Mouse (Mus musculus) MEL (cell line): ENCODE measurements around the gene Pigm. TPM values are rescaled to one million over a fixed set of nuclear protein-coding genes. Genes with fewer than 3 reads are reported as not detected.

Source experiments
- DNase-seq: peaks from one replicate; pipeline ENCODE4 v3.0.0; 2011; ENCODE audit warnings: low read depth, low spot score
- H3K27ac ChIP-seq: 2 replicates; pipeline ENCODE4 v1.5.1; 2012; ENCODE audit warnings: low read depth, mild to moderate bottlenecking, control low read depth, low read length, moderate library complexity; ENCODE audit not compliant: control insufficient read depth
- H3K27me3 ChIP-seq, 2 experiments: fragments of 150-350 bp in 1 of 2; sonication (generic) in 1 of 2; 2 replicates each; pipeline ENCODE4 v1.6.1; 2012; ENCODE audit warnings: low read length in 2 of 2, mild to moderate bottlenecking in 2 of 2, improper control_type of control experiment in 1 of 2, moderate library complexity in 1 of 2; ENCODE audit not compliant: insufficient read depth in 2 of 2, control insufficient read depth in 1 of 2
- H3K36me3 ChIP-seq, 2 experiments: 2 replicates each; pipeline ENCODE4 v1.6.1; 2012 to 2014; ENCODE audit warnings: low read length in 2 of 2, improper control_type of control experiment in 1 of 2, inconsistent platforms in 1 of 2, mild to moderate bottlenecking in 1 of 2; ENCODE audit not compliant: insufficient read depth in 2 of 2, control insufficient read depth in 1 of 2
- H3K4me1 ChIP-seq, 2 experiments: fragments of 150-350 bp in 1 of 2; sonication (generic) in 1 of 2; 2 replicates each; pipeline ENCODE4 v1.6.1; 2012; ENCODE audit warnings: low read length in 2 of 2, improper control_type of control experiment in 1 of 2, mild to moderate bottlenecking in 1 of 2; ENCODE audit not compliant: insufficient read depth in 2 of 2, control insufficient read depth in 1 of 2
- H3K4me3 ChIP-seq, 2 experiments: fragments of 150-350 bp in 1 of 2; sonication (generic) in 1 of 2; 2 replicates each; pipeline ENCODE4 v1.5.1; 2012; ENCODE audit warnings: low read depth in 2 of 2, low read length in 2 of 2, mild to moderate bottlenecking in 2 of 2, moderate library complexity in 2 of 2, control low read depth in 1 of 2, improper control_type of control experiment in 1 of 2; ENCODE audit not compliant: control insufficient read depth in 1 of 2, insufficient read depth in 1 of 2
- H3K79me2 ChIP-seq: 2 replicates; pipeline ENCODE4 v1.6.1; 2012; ENCODE audit warnings: mild to moderate bottlenecking, low read length, moderate library complexity; ENCODE audit not compliant: control insufficient read depth, poor library complexity, insufficient read depth
- H3K9ac ChIP-seq: 2 replicates; pipeline ENCODE4 v1.6.1; 2012; ENCODE audit warnings: low read depth, mild to moderate bottlenecking, control low read depth, low read length, moderate library complexity; ENCODE audit not compliant: control insufficient read depth, poor library complexity, severe bottlenecking
- H3K9me3 ChIP-seq: fragments of 150-350 bp; sonication (generic); replicated peaks from 2 replicates; pipeline ENCODE4 v1.6.1; 2012; ENCODE audit warnings: mild to moderate bottlenecking, low read length, improper control_type of control experiment, moderate library complexity; ENCODE audit not compliant: insufficient read depth
- BHLHE40 ChIP-seq: IDR thresholded peaks from 2 replicates; pipeline ENCODE4 v1.6.1; 2012; ENCODE audit warnings: low read depth, mild to moderate bottlenecking, inconsistent platforms, low read length, improper control_type of control experiment, borderline replicate concordance
- CHD1 ChIP-seq: IDR thresholded peaks from 2 replicates; pipeline ENCODE4 v1.6.1; 2012; ENCODE audit warnings: low read depth, mild to moderate bottlenecking, inconsistent platforms, low read length, improper control_type of control experiment
- E2F4 ChIP-seq: IDR thresholded peaks from 2 replicates; pipeline ENCODE4 v1.6.1; 2011; ENCODE audit warnings: low read depth, low read length, improper control_type of control experiment, borderline replicate concordance
- ELF1 ChIP-seq: IDR thresholded peaks from 2 replicates; pipeline ENCODE4 v1.6.1; 2014; ENCODE audit warnings: low read depth, mild to moderate bottlenecking, inconsistent platforms, low read length, improper control_type of control experiment, moderate library complexity
- EP300 ChIP-seq, 2 experiments: IDR thresholded peaks; 2 replicates each; pipeline ENCODE4 v1.6.1; 2011; ENCODE audit warnings: improper control_type of control experiment in 2 of 2, low read length in 2 of 2, low read depth in 1 of 2, mild to moderate bottlenecking in 1 of 2
- ETS1 ChIP-seq: IDR thresholded peaks from 2 replicates; pipeline ENCODE4 v1.6.1; 2012; ENCODE audit warnings: low read depth, mild to moderate bottlenecking, inconsistent platforms, low read length, improper control_type of control experiment, moderate library complexity
- HCFC1 ChIP-seq: IDR thresholded peaks from 2 replicates; pipeline ENCODE4 v1.6.1; 2012; ENCODE audit warnings: low read depth, mild to moderate bottlenecking, inconsistent platforms, low read length, improper control_type of control experiment, moderate library complexity
- JUND ChIP-seq: IDR thresholded peaks from 2 replicates; pipeline ENCODE4 v1.6.1; 2011; ENCODE audit warnings: low read depth, mild to moderate bottlenecking, improper control_type of control experiment, low read length
- MAFK ChIP-seq: IDR thresholded peaks from 2 replicates; pipeline ENCODE4 v1.6.1; 2011; ENCODE audit warnings: low read depth, mild to moderate bottlenecking, low read length, improper control_type of control experiment, borderline replicate concordance
- MAZ ChIP-seq: IDR thresholded peaks from 2 replicates; pipeline ENCODE4 v1.6.1; 2012; ENCODE audit warnings: low read depth, mild to moderate bottlenecking, inconsistent platforms, low read length, improper control_type of control experiment
- MXI1 ChIP-seq: IDR thresholded peaks from 2 replicates; pipeline ENCODE4 v1.6.1; 2011; ENCODE audit warnings: mild to moderate bottlenecking, low read depth, low read length, improper control_type of control experiment
- MYC ChIP-seq: IDR thresholded peaks from 2 replicates; pipeline ENCODE4 v1.6.1; 2011; ENCODE audit warnings: low read depth, mild to moderate bottlenecking, low read length, improper control_type of control experiment, moderate library complexity
- NRF1 ChIP-seq: IDR thresholded peaks from 2 replicates; pipeline ENCODE4 v1.6.1; 2014; ENCODE audit warnings: low read depth, mild to moderate bottlenecking, inconsistent platforms, low read length, improper control_type of control experiment, moderate library complexity; ENCODE audit not compliant: poor library complexity, insufficient read depth, severe bottlenecking
- POLR2A ChIP-seq, 2 experiments: IDR thresholded peaks; 2 replicates each; pipeline ENCODE4 v1.6.1; 2011 to 2012; ENCODE audit warnings: low read length in 2 of 2, mild to moderate bottlenecking in 2 of 2, control low read depth in 1 of 2, improper control_type of control experiment in 1 of 2, low read depth in 1 of 2, moderate library complexity in 1 of 2; ENCODE audit not compliant: control insufficient read depth in 1 of 2, insufficient read depth in 1 of 2, poor library complexity in 1 of 2
- SMC3 ChIP-seq: IDR thresholded peaks from 2 replicates; pipeline ENCODE4 v1.6.1; 2011; ENCODE audit warnings: low read depth, low read length, improper control_type of control experiment
- TAL1 ChIP-seq: IDR thresholded peaks from 2 replicates; pipeline ENCODE4 v1.6.1; 2012; ENCODE audit warnings: mild to moderate bottlenecking, inconsistent platforms, low read length, moderate library complexity, mixed read lengths
- TCF12 ChIP-seq: IDR thresholded peaks from 2 replicates; pipeline ENCODE4 v1.6.1; 2014; ENCODE audit warnings: low read depth, mild to moderate bottlenecking, inconsistent platforms, low read length, improper control_type of control experiment, moderate library complexity
- ZC3H11A ChIP-seq: IDR thresholded peaks from 2 replicates; pipeline ENCODE4 v1.6.1; 2012; ENCODE audit warnings: low read depth, mild to moderate bottlenecking, inconsistent platforms, low read length, improper control_type of control experiment
- ZKSCAN1 ChIP-seq: IDR thresholded peaks from 2 replicates; pipeline ENCODE4 v1.6.1; 2012; ENCODE audit warnings: low read depth, mild to moderate bottlenecking, inconsistent platforms, low read length, improper control_type of control experiment, moderate library complexity
- ZMIZ1 ChIP-seq: IDR thresholded peaks from 2 replicates; pipeline ENCODE4 v1.6.1; 2012; ENCODE audit warnings: low read depth, mild to moderate bottlenecking, inconsistent platforms, low read length, improper control_type of control experiment, moderate library complexity
- ZNF384 ChIP-seq: IDR thresholded peaks from 2 replicates; pipeline ENCODE4 v1.6.1; 2012; ENCODE audit warnings: low read depth, mild to moderate bottlenecking, inconsistent platforms, low read length, improper control_type of control experiment
- polyA plus RNA-seq, 2 experiments: library from polyadenylated mRNA; stranded (reverse) in 1 of 2; unstranded in 1 of 2; fragments of >175 nt in 1 of 2; fragments of >200 nt in 1 of 2; gene quantifications; 2 replicates each; pipeline versions ENCODE4 v1.2.1 to v1.2.4; 2012; ENCODE audit warnings: low replicate concordance in 2 of 2, low read depth in 1 of 2; ENCODE audit not compliant: insufficient read length in 2 of 2, insufficient read depth in 1 of 2, missing spikeins in 1 of 2
- total RNA-seq: library from RNA; depleted of rRNA; stranded (reverse); fragments of 300-350 nt; gene quantifications from 2 replicates; pipeline ENCODE4 v1.2.3, GENCODE M21; 2012

The Pigm gene
- total and polyA plus RNA-seq, 3 experiments = 8.6 to 11.3 TPM; not detected in 1

DNA sequence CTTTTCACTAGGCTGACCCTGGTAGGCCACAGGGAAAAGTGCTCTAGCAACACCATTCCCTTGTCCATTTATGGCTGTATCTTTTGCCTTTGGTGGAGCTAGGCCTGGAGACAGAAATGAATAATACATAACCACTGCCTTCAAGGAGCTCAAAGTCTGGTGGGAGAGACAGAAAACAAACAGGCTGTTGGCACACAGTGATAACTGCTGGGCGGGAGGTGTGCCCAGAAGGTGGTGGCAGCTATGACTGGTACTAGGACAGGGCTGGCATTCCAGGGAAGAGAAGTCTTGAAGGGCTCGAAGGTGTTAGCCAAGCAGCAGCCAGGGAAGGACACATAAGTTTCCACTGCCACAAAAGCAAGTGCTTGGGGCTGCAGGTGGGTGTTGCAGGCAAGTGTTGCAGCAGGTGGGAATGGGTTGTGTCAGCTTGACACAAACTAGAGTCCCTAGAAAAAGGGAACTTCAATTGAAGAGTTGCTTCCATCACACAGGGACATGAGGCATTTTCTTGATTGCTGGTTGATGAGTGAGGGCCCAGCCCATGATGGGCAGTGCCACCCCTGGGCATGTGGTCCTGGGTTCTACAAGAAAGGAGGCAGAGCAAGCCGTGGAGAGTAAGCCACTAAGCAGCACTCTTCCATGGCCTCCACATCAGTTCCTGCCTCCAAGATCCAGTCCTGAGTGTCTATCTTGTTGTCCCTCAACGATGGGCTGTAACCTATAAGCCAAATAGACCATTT lies 37.3 kb downstream of the Pigm start:
- Histone ChIP-seq H3K4me3 (no peak overlapping the region), H3K36me3 (peaks cover 0 to 5% of the 10 kb centered on the region in 2 experiments; a peak in 1 of 4 replicates), H3K9ac (peak overlapping the region; percentile 24; the same call in 1 of the 2 replicates), H3K9me3 (no peaks in the 10 kb centered on the region), H3K27me3 (peaks cover 3% of the 10 kb centered on the region in 2 experiments; a peak in 3 of 4 replicates), H3K79me2 (no peaks in the 10 kb centered on the region), H3K4me1 (peaks cover 3 to 14% of the 10 kb centered on the region in 2 experiments; a peak in 2 of 4 replicates), H3K27ac (no peak overlapping the region; the same call in 1 of the 2 replicates)
- DNase-seq = peak; percentile 49
- TF ChIP-seq ZMIZ1 = no peak
- TF ChIP-seq MYC = no peak
- no peak for TF ChIP-seq SMC3
- no peak for TF ChIP-seq MAFK
- TF ChIP-seq ZNF384 = no peak
- TF ChIP-seq BHLHE40 = no peak
- TF ChIP-seq ZC3H11A = no peak
- no peak for TF ChIP-seq NRF1
- no peak for TF ChIP-seq HCFC1
- no peak for TF ChIP-seq E2F4
- TF ChIP-seq CHD1 = no peak
- TF ChIP-seq POLR2A (IDR thresholded peaks at IDR 0.05; ENCODE audit: control insufficient read depth in 1 of 2, insufficient read depth in 1 of 2, low read depth in 1 of 2, low read length in 2 of 2, poor library complexity in 1 of 2) = no peak
- no peak for TF ChIP-seq ZKSCAN1
- TF ChIP-seq EP300 (IDR thresholded peaks at IDR 0.05; ENCODE audit: low read depth in 1 of 2, low read length in 2 of 2) = no peak
- TF ChIP-seq TCF12 = no peak
- no peak for TF ChIP-seq MXI1
- no peak for TF ChIP-seq MAZ
- no peak for TF ChIP-seq JUND
- no peak for TF ChIP-seq ELF1

DNA sequence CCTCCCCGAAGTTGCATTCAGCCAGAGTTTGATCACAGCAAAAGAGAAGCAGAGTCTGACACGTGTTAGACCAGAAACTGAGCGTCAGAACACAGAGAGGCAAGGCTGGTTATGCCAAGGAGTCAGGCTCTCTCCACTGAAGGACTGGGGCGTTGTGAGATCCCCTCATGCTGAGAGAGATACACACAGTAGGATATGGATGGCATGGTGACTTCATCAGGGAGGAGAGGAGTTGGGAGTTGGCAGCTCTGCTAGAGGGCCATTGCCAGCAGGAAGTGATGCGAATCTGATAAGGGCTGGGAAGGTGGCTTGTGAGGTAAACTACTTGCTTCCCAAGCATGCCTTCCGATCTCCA lies 37.9 kb downstream of the Pigm start:
- Histone ChIP-seq H3K27ac (no peak overlapping the region), H3K79me2 (no peaks in the 10 kb centered on the region), H3K4me1 (peaks cover 3 to 14% of the 10 kb centered on the region in 2 experiments; a peak in 2 of 4 replicates), H3K27me3 (peaks cover 3 to 8% of the 10 kb centered on the region in 2 experiments; a peak in 3 of 4 replicates), H3K9ac (no peak overlapping the region), H3K36me3 (peaks cover 0 to 5% of the 10 kb centered on the region in 2 experiments; a peak in 1 of 4 replicates), H3K9me3 (no peaks in the 10 kb centered on the region), H3K4me3 (no peak overlapping the region)
- no peak for DNase-seq
- TF ChIP-seq MYC (no peak), MXI1 (no peak), NRF1 (no peak), TAL1 (no peak), ETS1 (peak; percentile 11; the same call in 1 of the 2 replicates), EP300 (IDR thresholded peaks at IDR 0.05; ENCODE audit: low read depth in 1 of 2, low read length in 2 of 2) (no peak)
- TF ChIP-seq, all 39 proteins: peak for 1
